Mouse (Mus musculus) heart, postnatal 36 days (tissue): ENCODE measurements at regions not wholly inside any gene's neighbourhood (a gene's known extent, or its start where the extent isn't known, plus 50 kb on each side); places are given as distances from the start of the nearest gene placed in this dataset.
A peak's percentile ranks its signal among the peaks of the same experiment; 100 is the strongest.

Experiments used
- DNase-seq, 2 experiments: peaks; one replicate each; pipeline ENCODE4 v3.0.0; 2021 to 2022
- intact Hi-C: fragments of 180-260 bp; cut with DNase I; formaldehyde crosslinking; loops from one replicate; pipeline ENCODE4 v1.15.1; 2025

DNA sequence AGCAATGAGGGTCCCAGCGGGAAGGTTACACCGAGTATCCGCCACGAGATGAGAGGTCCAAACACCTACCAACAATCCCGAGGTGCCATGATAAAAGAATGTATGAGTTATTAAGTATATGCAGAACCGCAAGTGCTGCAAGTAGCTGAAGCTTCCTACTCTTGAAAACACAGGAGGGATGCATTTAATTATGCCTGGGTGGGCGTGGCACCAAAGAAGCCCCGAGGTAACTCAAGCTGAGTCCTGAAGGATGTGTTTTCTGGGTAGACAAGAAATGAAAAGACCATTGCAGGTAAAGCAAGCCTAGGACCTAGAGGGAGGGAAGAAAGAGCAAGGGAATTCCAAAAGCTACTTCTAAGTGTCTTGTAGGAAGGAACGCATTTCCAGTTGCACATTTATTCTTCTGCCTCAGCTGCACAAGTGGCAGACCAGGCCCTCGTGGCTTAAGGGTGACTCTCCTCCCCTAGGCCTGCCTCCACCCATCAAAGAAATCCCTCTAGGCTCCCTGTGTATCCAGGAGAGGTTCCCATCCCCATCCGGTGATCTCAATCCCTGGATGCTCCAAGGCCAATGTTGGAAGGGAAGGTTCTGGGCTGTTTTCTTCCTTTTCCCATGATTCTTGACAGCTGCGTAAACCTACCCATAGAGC is 104.2 kb upstream of the Mgme1 start:
- intact Hi-C loops = no loop called here
- no peak for DNase-seq

DNA sequence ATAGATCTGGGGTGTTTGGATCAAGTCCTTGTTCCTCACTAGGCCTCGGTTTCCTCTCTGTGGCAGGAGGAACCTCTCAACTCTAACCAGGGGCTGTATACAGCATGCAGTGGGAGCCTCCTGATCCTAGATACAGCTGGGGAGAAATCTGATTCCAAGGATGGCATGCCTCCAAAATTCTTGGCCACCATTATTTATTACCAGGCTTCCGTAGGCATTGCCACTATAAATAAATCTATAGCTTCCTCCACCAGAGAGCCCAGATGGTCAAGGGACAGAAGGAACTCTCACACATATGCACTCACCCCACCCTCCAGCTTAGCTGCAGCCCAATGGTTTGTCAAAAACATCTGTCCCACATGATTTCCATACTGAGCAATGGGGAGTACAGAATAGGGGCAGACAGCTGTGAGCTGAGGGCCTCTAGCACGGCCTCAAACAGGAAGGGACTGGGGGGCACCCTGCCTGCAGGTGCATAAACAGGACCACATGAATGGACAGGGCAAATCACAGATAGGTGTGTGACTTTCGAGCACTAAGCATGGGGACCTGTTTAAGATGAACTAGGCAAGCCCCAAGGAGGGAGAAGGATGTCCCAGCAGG is 100.8 kb upstream of the Mgme1 start:
- intact Hi-C loops = no loop called here

DNA sequence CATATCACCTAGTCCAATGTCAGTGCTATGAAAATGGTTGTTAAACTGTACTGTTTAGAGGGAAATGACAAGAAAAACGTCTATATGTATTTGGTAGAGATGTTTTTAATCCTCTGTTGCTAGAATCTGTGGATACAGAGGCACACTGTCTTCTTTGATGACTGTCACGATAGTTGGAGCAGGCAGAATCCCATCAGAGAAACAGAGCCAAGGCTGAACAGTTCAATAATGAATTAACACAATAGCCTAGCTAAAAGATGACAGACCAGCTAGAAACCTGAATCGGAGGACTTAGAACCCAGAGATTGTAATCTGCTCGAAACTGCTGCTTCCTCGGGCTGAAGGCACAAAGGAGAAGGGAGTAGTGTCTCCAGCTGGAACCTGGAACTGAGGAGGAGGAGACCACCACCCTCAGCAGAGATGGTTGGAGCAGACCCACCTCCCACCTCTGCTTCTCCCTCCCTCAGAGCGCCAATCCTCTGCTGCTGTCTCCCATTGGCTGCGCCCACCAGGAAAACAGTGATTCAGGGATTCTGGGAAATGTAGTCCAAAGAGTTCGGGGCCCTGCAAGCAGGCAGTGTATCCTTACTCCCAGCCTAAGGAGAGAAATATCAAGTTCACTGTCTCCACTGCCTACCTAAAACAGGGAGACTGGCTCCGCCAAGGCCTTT is 98.2 kb upstream of the Mgme1 start:
- DNase-seq = peak; percentile 55 to 64
- intact Hi-C loops = no loop called here

More for the DNA sequence above, 100.8 kb upstream of the Mgme1 start:
- no peak for DNase-seq

DNA sequence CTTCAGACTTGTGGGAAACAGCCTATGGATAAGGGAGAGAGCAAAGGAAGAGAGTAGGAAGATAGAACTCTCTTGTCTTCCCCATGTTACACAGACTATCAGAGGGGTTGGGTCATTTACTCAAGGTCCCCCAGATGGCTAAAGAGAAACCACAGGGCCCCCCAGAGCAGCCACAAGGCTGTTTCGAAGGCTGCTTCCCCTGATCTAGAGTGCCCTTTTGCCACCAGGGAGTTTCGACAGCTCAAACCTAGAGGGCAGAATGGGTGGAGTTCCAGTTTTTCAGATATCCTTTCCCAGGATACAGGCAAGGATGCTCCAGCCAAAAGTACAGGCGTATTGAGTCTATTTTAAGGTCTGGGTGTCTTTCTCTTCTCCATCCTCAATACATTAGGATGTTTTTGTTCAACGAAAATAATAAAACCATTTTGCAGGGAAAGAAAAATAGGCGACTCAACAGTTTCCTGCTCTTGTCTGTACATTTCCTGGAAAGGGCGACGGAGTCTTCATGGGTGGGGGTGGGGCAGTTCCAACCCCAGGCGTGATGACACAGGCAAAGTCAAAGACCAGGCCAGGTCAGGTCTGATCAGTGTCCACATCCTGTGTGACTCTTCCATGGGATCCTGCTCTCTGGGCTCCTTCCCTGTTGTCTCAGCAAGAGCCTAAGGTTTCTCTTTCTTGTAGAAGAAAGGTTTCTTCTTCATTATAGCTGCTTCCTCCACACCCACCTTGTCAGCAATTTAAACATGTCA is 96.9 kb upstream of the Mgme1 start:
- no peak for DNase-seq
- intact Hi-C loops = no loop called here

DNA sequence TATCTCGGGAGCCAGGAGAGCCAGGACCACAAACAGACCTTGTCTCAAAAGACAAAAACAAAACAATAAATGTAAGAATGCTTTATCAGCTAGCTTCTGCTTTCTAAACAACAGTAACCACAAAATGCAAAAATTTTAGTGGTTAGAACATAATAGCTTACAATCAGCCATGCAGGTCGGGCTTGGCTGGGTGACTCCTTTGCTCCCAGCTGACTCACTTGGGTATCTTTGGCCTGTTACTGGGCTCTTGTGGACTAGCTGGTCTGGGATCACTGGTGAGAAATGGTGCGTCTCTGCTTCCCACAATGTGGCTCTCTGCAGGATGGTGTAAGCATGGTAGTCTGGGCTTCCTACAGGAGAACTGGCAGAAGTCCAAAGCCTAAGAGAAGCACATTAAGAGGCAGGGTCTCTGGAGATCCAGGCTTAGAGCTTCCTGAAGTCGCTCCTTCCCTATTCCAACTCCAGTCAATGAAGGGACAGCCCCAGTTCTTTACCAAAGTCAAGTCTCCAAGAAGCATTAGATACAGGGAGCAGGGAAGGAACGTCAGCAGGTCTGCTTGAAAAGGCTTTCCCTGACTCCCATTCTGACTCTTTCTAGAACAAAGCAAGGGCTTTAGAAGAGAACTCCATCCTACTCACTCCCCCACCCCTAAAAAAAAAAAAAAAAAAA is 96.0 kb upstream of the Mgme1 start:
- intact Hi-C loops = no loop called here
- no peak for DNase-seq

GRCm38 (mm10) chr2:144176508-144177170 is 93.8 kb upstream of the Mgme1 start:
- intact Hi-C loops = no loop called here
- no peak for DNase-seq

DNA sequence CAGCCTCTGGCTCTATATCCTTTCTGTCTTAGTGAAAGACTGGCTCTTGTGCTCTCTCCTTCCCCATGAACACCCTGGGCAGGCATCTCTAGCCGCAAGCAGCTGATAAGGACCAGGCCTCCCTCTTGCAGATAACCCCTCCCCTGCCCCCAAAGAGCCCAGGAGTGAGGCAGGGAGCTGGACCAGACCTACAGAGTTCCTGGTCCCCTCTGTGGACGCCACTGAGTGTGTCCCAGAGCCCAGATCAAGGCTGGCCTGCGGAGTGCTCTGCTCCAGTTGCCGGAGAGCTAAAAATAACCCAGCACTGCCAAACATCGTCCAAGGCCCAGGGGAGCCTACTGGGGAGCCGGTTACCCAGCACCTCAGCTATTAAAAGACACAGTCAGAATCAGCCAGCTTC is 93.2 kb upstream of the Mgme1 start:
- peak; percentile 24 to 53 for DNase-seq
- intact Hi-C loops = no loop called here

- DNase-seq = no peak
- intact Hi-C loops = no loop called here
These were observed 92.5 kb upstream of the Mgme1 start for GRCm38 (mm10) chr2:144177920-144178319.

DNA sequence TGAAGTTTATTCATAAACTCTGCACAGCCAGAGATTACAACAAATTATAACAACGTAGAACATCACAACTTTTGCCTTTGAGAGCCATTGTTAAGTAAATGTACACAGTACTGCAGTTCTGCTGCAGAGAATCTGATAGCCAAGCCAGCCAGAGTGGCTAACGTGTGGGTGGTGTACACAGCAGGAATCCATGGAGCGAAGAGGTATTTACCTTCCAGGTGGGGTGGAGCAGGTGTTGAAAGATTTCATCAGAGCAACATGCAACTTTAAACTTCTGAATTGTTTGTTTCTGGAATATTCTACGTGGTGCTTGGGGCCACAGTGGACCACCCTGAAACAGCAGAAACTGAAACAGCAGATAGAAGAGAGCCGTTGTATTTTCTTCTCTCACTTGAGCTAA is 88.4 kb upstream of the Mgme1 start:
- DNase-seq = no peak
- intact Hi-C loops = no loop called here

DNA sequence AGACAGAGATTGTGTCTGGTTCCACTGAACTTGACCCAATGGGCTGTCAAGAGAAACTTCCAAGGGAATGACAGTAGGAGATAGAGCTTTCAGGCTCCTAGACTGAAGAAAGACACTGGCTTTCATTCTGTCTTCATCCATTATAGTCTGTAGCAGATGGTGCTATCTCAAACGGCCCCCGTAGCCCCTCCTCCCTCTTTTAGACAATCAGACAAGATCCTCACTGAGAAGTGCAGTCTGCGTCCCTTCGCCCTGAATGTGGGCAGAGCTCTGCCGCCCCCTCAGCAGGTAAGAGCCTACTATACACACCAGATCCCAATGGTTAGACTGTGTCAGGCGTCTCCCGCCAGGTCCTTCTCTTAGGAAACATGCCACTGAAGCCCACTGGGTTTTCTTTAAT is 87.9 kb upstream of the Mgme1 start:
- no peak for DNase-seq
- intact Hi-C loops = no loop called here

- intact Hi-C loops = no loop called here
These were observed 87.0 kb upstream of the Mgme1 start for GRCm38 (mm10) chr2:144183371-144183944.

GRCm38 (mm10) chr2:144185175-144185574 is 85.3 kb upstream of the Mgme1 start:
- DNase-seq = no peak
- intact Hi-C loops = no loop called here

More at GRCm38 (mm10) chr2:144183371-144183944, 87.0 kb upstream of the Mgme1 start:
- peak; percentile 59 to 63 for DNase-seq

- intact Hi-C loops = no loop called here
- no peak for DNase-seq
These were observed 84.0 kb upstream of the Mgme1 start for GRCm38 (mm10) chr2:144186426-144186825.

GRCm38 (mm10) chr2:144188076-144188475 is 82.4 kb upstream of the Mgme1 start:
- intact Hi-C loops = no loop called here
- no peak for DNase-seq

DNA sequence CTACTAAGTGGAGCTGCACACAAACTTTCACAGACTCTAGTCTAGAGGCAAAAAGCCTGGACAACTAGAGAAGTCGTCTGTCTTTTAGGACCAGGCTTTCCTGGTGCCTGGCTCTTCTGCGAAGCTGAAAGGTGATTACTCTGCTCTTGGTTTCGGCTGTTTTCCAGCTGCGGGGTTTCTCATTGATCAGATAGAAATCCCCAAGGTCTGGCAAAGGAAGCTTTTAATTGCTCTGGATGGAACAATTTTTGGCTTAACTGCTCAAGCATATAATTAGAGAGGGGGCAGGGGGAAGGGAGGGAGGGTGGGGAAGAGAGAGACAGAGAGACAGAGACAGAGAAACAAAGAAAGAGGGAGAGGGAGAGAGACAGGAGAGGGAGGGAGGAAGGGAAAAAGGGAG is 82.0 kb upstream of the Mgme1 start:
- intact Hi-C loops = no loop called here
- DNase-seq = no peak

DNA sequence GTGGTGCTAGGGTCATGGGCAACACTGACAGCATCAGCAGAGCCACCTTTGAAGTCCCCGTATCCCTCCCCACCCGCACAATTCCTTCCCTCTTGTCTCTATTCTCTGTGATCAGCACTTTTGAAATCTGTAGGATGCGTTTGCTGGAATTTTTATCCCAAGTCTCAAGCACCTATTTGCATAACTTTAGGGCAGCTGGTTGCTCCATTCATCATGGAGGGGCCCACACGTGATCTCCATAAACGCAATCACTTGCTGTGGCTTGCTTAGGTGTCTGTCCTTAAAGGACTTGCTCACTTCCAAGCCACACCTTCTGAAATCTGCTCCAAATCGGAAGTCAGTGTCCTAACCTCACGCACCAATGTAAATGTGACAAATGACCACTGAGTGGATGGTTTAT is 80.7 kb upstream of the Mgme1 start:
- intact Hi-C loops = no loop called here
- DNase-seq = no peak

- no peak for DNase-seq
- intact Hi-C loops = no loop called here
These were observed 79.4 kb upstream of the Mgme1 start for GRCm38 (mm10) chr2:144191018-144191417.

DNA sequence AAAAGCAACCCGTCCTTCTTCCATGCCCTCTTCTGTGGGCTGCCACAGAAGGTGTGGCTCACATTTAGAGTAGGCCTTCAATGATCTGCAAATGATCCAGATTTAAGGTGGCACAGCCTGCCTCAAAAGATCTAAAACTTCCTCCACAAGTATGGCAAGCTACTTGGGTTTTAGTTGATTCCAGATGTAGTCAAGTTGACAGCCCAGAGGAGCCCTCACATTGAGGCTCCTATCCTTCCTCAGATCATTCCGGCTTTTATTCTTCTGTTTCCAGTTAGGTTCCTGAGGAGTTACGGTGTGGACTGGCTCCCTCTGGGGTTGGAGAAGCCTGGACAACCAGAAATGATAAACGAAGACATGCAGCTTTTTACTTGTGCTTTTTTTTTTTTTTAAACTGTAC is 78.8 kb upstream of the Mgme1 start:
- DNase-seq = no peak
- intact Hi-C loops = no loop called here

DNA sequence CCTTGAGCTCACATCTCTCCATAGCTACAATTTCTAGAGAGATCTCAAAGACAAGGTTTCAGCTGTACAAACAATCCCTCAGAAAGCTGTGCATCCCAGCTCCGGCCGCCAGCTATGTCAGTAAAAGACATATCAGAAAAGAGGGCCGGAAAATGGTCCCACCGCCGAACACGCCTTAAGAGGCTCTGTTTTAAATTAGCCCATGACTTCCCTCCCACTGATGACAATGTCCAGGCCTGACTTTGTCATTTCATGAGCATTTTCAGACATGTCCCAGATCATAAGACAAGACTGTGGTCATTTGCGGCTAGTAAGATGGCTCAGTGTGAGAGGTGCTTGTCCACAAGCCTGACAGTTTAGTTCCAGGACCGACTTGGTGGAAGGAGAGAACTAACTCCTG is 78.0 kb upstream of the Mgme1 start:
- no peak for DNase-seq
- intact Hi-C loops = no loop called here

DNA sequence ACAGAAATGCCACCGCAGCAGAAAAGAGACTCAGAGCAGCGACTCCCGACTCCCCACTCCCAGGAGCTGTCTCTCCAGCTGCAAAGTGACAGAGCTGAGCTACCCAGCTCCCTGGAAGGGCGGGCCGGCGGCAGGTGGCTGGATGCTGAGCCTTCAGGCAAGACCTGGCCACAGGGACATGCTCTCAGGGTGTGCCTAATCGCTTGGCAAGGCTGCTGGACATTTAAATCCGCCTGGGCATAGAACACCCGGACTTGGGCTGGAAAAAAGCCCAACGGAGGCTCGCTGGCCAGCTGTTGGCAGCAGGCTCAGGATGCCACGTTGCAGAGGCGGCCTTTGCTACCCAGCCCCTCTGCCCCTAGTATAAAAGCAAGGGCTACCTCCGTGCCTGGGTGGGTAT is 74.6 kb upstream of the Mgme1 start:
- DNase-seq = peak; percentile 26 to 44
- intact Hi-C loops = no loop called here
